Mouse (Mus musculus): ENCODE data around the gene Etfrf1. TPM values are rescaled to one million over a fixed set of nuclear protein-coding genes. Genes with fewer than 3 reads are reported as not detected.

Etfrf1 gene
- total and polyA plus RNA-seq, 3 experiments, result 11.6 to 29.9 (median 21.9) TPM

GRCm38 (mm10) chr6:145182044-145182443 is 28.9 kb upstream of the Etfrf1 start:
- Histone ChIP-seq H3K4me1 (ENCODE audit: control insufficient read depth in 1 of 2, insufficient read depth in 2 of 2) (peaks cover 2 to 12% of the 10 kb centered on the region in 2 experiments; a peak in 3 of 4 replicates), H3K9me3 (replicated peaks; ENCODE audit: low read length) (no peaks in the 10 kb centered on the region), H3K27ac (ENCODE audit: insufficient read depth, low read depth) (no peak overlapping the region), H3K27me3 (replicated peaks) (no peaks in the 10 kb centered on the region), H3K36me3 (replicated peaks in 1 of 2; ENCODE audit: control insufficient read depth in 1 of 2, insufficient read depth in 1 of 2, low read length in 1 of 2) (peaks cover 1 to 18% of the 10 kb centered on the region in 2 experiments), H3K4me3 (replicated peaks in 1 of 3; ENCODE audit: low read depth in 2 of 3, low read length in 2 of 3, poor library complexity in 1 of 3) (no peak overlapping the region), H3K9ac (ENCODE audit: insufficient read depth, low read depth) (no peak overlapping the region), H3K79me2 (replicated peaks; ENCODE audit: control insufficient read depth, extremely low read depth, insufficient read depth, poor library complexity, severe bottlenecking) (no peaks in the 10 kb centered on the region), H3K4me2 (ENCODE audit: insufficient read depth, low read depth, poor library complexity, severe bottlenecking) (no peak overlapping the region)
- dilution Hi-C loops (cut with MboI; ENCODE audit: extremely low pct_ligation_motif_present, extremely low pct_unique_long_range_greater_than_20kb, low sequenced_read_pairs), result no loop called here
- in situ Hi-C loops (cut with MboI; ENCODE audit: low pct_ligation_motif_present, low pct_unique_long_range_greater_than_20kb, low sequenced_read_pairs), result loop anchor here (5.0 kb wide), 1 partner anchor 90 kb away; no protein-coding TSS in a partner anchor
- DNase-seq (ENCODE audit: extremely low read depth), result no peak
- TF ChIP-seq ELF1 (IDR thresholded peaks at IDR 0.05; ENCODE audit: low read depth, low read length) (no peak), MXI1 (IDR thresholded peaks at IDR 0.05; ENCODE audit: low read depth, low read length) (no peak), ZNF384 (IDR thresholded peaks at IDR 0.05; ENCODE audit: low read depth, low read length) (no peak), MYC (IDR thresholded peaks at IDR 0.05; ENCODE audit: low read depth, low read length) (no peak), TCF12 (IDR thresholded peaks at IDR 0.05; ENCODE audit: low read depth, low read length) (no peak), SIN3A (IDR thresholded peaks at IDR 0.05; ENCODE audit: low read length) (no peak), GABPA (IDR thresholded peaks at IDR 0.05; ENCODE audit: insufficient replicate concordance, low read depth, low read length) (no peak), MAFK (IDR thresholded peaks at IDR 0.05; ENCODE audit: insufficient replicate concordance, low read length) (no peak), SMC3 (IDR thresholded peaks at IDR 0.05; ENCODE audit: low read depth, low read length) (no peak), ZKSCAN1 (IDR thresholded peaks at IDR 0.05; ENCODE audit: borderline replicate concordance, low read depth, low read length) (no peak), E2F4 (IDR thresholded peaks at IDR 0.05; ENCODE audit: insufficient replicate concordance, low read depth, low read length) (no peak), USF1 (IDR thresholded peaks at IDR 0.05; ENCODE audit: low read depth, low read length) (no peak), EP300 (IDR thresholded peaks at IDR 0.05; ENCODE audit: low read length) (no peak), NRF1 (IDR thresholded peaks at IDR 0.05; ENCODE audit: low read depth, low read length) (no peak), ZC3H11A (IDR thresholded peaks at IDR 0.05; ENCODE audit: low read depth, low read length) (no peak), RCOR1 (conservative IDR thresholded peaks at IDR 0.05; ENCODE audit: low read depth, low read length) (no peak)

GRCm38 (mm10) chr6:145186096-145186495 is 24.8 kb upstream of the Etfrf1 start:
- in situ Hi-C loops (cut with MboI; ENCODE audit: low pct_ligation_motif_present, low pct_unique_long_range_greater_than_20kb, low sequenced_read_pairs) (loop anchor here (5.0 kb wide), 1 partner anchor 156 kb away; no protein-coding TSS in a partner anchor), dilution Hi-C loops (cut with MboI; ENCODE audit: extremely low pct_ligation_motif_present, extremely low pct_unique_long_range_greater_than_20kb, low sequenced_read_pairs) (no loop called here)
- H3K79me2 ChIP-seq (replicated peaks; ENCODE audit: control insufficient read depth, extremely low read depth, insufficient read depth, poor library complexity, severe bottlenecking), result no peaks in the 10 kb centered on the region
- DNase-seq (ENCODE audit: extremely low read depth), result no peak
- no peak overlapping the region for H3K9ac ChIP-seq (ENCODE audit: insufficient read depth, low read depth)
- H3K4me2 ChIP-seq (ENCODE audit: insufficient read depth, low read depth, poor library complexity, severe bottlenecking), result no peak overlapping the region
- H3K36me3 ChIP-seq (replicated peaks in 1 of 2; ENCODE audit: control insufficient read depth in 1 of 2, insufficient read depth in 1 of 2, low read length in 1 of 2), result no peaks in the 10 kb centered on the region
- H3K9me3 ChIP-seq (replicated peaks; ENCODE audit: low read length), result no peaks in the 10 kb centered on the region
- no peak overlapping the region for H3K27ac ChIP-seq (ENCODE audit: insufficient read depth, low read depth)
- no peaks in the 10 kb centered on the region for H3K27me3 ChIP-seq (replicated peaks)
- H3K4me3 ChIP-seq (replicated peaks in 1 of 3; ENCODE audit: low read depth in 2 of 3, low read length in 2 of 3, poor library complexity in 1 of 3), result no peak overlapping the region
- no peak for TF ChIP-seq SIN3A (IDR thresholded peaks at IDR 0.05; ENCODE audit: low read length)
- peaks cover 2 to 9% of the 10 kb centered on the region in 2 experiments; a peak in 3 of 4 replicates for H3K4me1 ChIP-seq (ENCODE audit: control insufficient read depth in 1 of 2, insufficient read depth in 2 of 2)
